Mouse (Mus musculus) frontal cortex, postnatal 25 days (tissue): Measurements from ENCODE around the gene Zcwpw1.

Source experiments
- DNase-seq, 2 experiments: peaks; one replicate each; pipeline ENCODE4 v3.0.0; 2022; ENCODE audit warnings: low spot score in 2 of 2

Gene Zcwpw1

DNA sequence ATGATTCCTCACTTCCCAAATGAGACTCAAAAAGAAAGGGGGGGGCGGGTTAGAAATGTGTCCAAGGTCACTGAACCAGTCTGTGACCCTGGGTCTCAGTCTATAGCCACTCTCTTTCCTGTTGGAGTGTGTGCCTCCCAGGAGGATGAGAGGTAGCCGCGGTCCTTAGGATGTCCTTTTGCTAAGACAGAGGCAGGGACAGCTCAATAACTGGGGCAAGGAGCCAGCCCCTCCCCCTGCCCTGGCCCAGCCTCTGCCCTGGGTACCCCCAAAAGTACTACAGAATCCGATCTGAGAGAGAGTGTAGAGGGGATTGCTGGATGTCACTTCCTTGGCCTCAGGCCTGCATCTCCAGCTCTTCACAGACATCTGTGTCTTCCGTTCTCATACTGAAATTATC, 32.2 kb upstream of the Zcwpw1 start:
- no peak for DNase-seq

DNA sequence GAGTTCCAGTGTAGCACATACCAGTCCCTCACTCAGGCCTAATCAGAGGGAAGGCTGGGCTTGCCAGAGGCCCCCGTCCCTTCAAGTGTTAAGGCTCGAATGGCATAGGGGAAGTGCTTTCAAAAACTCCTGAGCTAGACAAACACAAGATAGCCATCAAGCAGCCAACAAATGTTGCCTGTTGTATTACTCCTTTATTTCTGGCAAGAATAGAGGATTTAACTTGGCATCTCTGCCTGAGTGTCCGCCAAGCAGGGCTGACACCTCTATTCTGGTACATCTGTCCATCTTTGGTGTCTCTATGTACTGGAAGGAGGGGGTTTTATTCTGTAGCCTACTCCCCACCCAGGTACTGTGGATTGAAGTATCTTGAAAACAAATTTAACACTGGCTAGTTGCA, 31.5 kb upstream of the Zcwpw1 start:
- no peak for DNase-seq

DNA sequence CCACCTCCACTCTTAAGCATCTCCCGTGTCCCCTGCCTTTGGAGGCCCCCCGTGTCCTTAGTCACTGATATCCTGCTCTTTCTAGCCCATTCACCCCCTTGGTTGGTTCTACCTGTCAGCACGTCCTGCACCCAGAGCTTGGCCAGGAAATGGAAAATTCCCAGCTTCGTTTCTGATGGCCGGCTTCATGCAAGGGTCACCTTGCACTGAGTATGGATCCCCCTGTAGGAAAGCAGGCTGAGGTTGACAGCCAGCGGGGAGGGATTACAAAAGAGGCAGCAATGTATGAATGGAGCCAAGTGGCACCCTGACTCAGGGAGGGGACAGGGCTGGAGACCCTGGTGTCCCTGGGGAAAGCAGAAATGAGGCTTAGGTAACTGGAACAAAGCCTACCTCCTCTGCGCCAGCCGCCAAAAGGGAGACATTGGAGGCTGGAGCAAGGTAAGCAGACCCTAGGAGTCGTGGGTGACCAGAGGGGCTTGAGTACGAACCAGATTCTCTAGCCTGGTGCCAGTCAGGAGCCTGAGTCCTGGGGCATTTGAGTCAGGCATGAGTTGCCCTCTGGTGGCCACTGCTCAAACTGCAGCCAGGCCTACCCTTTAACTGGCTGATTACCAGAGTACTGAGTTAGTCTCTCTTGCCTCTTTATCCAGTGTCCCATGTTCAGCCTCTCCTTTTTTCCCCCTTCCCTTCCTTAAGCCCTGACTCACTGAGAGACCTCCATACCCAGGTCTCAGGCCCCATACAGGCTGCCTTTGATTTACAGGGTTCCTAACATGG, 30.5 kb upstream of the Zcwpw1 start:
- DNase-seq, result peak; percentile 87 to 90

DNA sequence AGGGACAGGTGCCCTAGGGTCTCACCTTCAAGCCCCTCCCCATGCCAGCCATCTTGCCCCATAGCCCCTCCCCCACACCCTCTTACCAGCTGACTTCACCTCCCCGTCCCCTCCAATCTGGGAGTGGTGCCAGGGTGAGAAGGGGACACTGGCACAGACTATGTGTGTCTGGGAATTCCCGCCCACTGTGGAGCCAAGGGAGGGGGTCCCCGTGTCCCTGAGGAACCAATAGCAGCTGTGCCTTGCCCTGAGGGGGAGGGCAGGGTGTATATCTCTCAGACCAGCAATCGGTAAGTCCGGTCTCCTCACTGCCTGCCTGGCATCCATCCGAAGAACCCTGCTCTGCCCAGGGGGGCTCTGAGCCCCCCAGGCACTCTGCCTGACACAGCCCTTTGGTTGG, 29.7 kb upstream of the Zcwpw1 start:
- DNase-seq, result peak in 1 of 2 experiments; percentile 63

DNA sequence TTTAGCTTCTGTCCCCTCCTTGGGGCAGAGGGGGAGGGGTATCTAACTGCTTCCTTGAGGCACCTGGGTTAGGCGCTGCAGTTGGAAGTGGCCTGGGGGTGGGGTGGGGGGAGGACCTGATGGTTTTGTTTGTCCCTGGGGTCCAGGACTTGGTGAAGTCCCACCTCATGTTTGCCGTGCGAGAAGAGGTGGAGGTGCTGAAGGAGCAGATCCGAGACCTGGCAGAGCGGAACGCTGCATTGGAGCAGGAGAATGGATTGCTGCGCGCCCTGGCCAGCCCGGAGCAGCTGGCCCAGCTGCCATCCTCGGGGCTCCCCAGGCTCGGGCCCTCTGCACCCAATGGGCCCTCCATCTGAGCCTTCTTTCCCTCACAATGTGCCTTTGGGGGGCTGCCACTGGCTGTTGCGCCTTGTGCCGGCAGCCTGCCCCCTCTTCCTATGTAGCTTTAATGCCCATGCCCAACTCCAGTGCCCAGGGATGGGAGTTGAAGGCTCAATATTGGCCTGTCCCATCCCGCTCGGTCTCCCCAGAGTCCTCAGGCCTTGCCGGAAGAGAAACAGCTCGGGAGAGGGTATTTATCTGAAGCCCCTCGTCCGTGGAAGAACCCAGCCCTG, 28.6 kb upstream of the Zcwpw1 start:
- DNase-seq, result no peak

DNA sequence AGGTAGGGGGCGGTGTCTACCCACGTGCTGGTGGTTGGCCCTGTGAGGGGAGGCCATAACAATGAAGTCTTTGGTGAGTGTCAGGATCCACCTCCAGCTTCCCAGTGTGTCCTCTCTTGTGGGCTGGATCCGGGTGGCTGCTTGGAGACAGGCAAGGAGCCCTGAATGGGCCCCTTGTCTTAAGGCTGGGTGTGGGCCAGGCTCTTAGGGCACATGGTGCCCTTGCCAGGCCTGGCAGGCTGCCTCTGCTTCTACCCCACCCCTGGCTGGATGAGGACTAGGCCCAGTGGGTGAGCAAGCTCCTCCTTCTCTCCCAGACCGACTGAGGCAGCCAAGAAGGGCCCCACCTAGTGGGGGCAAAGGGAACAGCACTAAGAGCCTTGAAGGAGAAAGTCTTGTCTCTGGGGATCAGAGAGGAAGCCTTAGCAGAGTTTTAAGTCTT, 27.6 kb upstream of the Zcwpw1 start:
- DNase-seq, result peak; percentile 70 to 77

DNA sequence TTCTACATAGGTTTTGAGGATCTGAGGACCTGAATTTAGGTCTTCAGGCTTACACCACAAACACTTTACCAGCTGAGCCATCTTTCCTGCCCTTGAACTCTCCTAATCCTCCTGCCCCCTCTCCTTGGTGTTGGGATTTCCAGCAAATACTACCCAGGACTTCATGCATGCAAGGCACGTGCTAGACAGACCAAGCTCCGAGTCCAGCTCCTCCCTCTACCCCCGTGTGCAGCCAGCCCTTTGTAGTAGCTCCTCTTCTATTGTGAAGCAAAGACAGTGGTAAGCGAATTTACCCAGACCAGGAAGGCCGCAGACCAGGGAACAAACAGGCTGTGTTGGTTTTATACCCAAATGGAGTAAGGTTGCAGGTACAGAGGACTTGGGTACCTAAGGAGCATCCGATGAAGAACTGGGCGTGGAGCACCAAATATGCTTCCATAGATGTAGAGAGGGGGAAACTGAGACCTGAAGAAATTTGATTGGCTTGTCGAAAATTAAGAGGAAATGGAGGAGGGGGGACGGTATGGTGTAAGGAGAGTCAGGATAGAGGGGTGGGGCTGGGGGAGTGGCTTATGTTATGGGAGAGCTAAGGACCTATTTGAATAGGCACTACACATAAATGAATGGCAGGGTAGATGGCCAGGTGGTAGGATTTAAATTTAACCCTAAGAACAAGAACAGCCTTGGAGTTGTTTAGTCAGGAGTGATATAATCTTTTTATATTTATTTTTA, 22.8 kb upstream of the Zcwpw1 start:
- DNase-seq, result no peak

DNA sequence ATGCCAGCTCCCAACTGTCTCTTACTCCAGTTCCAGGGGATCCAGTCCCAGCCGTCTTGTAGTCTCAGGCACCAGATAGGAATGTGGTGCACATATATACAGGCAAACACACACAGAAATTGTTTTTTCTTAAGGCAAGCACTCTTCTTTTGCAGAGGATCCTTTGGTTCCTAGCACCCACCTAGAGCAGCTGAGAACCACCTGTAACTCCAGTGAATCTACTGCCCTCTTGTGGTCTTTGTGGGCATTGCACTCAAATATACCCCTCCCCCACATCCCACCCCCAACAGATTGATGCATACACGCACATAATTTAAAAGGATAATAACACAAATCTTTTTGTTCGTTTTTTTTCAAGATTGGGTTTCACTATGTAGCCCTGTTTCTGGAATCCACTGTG, 21.3 kb upstream of the Zcwpw1 start:
- no peak for DNase-seq

DNA sequence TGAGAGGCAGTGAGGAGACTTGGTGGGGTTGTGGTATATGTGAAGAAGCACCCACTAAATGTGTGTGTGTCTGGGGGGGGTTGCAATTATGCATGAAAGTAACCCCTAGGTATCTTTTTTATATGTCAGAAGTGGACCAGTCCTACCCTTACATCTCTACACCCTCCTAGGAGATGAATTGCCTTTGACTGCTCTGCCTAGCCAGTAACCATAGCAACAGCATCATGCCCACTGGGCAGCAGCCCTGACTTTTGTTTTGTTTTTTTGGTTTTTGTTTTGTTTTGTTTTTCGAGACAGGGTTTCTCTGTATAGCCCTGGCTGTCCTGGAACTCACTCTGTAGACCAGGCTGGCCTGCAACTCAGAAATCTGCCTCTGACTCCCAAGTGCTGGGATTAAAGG, 19.1 kb upstream of the Zcwpw1 start:
- DNase-seq, result no peak

DNA sequence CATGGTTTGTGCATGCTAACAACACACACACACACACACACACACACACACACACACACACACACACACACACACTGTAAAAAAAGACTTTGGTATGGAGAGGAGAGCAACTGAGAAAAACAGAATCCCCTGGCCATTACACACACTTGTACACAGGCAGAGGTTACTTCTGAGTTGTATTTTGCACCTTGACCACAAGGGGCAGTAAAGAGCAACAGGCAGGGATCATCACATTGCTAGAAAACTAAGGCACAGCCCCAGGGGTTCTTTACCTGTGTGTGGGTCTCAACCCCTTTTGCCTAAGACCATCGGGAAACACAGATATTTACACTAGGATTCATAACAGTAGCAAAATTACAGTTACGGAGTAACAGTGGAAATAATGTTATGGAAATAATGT, 16.9 kb upstream of the Zcwpw1 start:
- DNase-seq, result no peak

DNA sequence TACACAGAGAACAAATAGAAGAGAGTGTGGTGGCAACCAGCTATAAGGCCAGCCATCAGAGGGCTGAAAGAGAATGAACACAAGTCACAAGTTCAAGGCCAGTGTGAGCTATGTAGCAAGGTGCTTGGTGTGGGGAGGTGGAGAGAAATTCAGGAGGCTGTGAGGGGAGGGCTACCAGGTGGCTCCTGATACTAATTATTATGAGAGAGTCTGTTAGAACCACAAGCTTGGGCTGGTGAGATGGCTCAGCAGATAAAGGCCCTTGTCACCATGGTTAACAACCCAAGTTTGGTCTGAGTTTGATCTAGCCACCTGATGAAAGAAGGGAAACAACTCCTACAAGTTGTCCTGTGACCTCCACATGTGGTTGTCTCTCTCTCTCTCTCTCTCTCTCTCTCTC, 14.8 kb upstream of the Zcwpw1 start:
- DNase-seq, result no peak

DNA sequence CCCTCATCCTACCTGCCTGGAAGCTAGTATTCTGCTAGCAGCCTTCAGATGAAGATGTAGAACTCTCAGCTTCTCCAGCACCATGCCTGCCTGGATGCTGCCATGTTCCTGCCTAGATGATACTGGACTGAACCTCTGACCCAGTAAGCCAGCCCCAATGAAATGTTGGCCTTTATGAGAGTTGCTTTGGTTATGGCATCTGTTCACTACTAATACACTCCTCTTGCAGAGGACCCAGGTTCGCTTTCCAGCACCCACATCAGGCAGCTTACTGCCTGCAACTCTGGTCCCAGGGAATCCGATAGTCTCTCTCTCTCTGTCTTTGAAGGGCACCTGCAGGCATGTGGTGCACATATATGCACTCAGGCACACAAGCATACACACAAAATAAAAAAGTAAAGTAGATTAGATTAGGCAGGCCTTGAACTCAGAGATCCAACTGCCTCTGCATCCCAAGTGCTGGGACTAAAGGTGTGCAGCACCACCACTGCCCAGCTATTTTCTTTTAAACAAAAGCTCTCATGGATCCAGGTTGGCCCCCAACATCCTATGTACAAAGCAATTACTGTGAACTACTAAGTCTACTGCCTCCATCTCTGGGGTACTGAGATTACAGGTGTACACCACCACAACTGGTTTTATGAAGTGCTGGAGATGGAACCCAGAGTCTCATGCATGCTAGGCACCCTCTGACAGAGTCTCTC, 11.9 kb upstream of the Zcwpw1 start:
- no peak for DNase-seq

DNA sequence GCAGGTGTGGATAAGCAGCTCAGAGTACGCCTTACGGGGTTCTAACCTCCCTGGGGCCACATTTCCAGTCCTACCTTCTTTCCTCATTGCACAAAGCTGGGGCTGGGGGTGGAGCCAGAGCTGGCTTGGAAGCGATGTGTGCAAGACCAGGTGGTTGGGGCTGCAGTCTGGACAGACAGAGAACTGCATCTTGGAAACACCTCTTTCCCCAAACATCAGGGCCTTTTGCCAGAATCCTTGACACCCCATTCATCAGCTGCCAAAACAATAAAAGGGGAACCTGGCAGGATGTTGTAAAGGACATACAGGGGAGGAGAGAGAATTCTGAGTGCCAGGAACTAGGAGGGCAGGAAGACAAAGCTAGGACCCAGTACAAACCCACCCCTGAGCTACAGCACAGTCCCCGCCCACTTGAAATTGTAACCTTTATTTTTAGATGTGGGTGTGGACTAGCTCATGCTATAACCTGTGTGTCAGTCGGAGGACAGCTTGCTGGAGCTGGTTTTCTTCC, 11.1 kb upstream of the Zcwpw1 start:
- DNase-seq, result no peak

DNA sequence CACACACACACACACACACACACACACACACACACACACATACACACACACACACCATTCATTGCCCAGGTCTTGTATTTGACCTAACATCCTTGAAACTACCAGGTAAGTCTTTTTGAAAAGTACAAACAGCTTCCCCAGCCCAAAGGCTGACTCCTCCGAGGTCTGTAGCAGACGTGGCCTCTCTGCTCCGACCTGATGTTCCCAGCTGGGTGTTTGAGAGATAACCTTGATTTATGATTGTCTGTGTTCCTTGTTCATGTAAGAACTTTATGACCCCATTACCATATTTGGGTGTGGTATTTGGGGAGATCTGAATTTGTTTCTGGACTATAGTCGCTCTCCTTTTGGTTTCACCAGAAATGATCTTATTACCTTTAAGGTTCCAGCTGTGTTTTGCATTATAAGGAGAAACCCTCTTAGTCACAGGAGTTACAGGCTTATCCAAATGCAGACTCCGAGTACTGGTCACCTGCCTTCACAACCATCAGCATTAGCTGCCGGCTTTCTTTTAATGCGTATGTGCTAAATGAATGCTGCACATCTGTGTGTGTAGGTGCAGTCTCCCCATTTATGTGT, 10.2 kb upstream of the Zcwpw1 start:
- DNase-seq, result no peak

DNA sequence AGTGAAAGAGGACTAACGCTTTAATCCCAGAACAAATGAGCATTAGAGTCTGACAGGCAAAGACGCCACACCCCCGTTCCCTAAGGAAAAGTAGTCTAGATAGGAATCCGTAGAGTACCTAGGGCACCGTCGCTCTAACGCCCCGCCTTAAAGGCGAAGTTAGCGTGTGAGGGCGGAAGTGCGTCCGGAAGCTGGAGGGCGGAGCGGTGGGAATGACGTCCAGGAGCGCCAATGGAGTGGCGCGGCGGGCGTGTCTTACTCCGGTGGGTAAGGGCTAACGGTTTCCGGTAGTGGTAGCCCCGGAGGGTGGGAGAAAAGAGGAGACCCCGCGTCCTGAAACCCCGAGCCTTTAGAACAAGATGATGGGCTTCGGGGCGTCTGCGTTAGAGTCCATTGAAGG, 9.0 kb upstream of the Zcwpw1 start, which contains the start of gene Ppp1r35:
Gene Ppp1r35, plus strand, starts transcription at position 215 of the 400 bp plus-strand sequence.
- DNase-seq, result peak; percentile 96

DNA sequence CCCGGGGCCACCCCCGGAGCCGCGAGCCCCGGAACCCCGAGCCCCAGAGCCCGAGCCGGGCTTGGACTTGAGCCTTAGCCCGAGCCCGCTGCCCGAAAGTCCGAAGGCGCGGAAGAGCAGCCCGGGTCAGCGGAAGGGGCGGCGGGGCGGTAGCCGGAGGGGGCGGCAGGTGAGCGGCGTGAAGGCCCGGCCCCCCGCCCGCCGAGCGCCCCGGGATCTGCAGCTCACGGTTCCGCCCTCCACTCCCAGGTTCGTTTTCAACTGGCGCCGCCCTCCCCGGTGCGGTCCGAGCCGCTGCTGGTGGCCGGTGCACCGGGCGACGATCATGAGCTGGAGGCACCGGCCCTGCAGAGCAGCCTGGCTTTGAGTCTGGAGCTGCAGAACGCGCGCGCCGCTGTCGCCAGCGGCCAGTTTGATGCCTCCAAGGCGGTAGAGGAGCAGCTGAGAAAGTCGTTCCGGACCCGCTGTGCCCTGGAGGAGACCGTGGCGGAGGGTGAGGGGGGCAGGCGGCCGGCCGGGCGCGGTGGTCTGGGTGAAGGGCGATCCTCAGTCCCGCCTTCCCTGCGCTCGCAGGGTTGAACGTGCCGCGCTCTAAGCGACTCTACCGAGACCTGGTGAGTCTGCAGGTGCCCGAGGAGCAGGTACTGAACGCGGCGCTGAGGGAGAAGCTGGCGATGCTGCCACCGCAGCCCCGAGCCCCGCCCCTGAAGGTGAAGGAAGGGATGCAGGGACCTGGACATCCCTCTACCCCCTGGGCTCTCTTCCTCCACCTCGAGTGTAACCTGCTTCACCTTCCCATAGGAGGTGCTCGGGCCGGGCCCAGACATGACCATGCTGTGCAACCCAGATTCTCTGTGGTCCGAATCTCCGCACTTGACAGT, 8.3 kb upstream of the Zcwpw1 start:
- no peak for DNase-seq

DNA sequence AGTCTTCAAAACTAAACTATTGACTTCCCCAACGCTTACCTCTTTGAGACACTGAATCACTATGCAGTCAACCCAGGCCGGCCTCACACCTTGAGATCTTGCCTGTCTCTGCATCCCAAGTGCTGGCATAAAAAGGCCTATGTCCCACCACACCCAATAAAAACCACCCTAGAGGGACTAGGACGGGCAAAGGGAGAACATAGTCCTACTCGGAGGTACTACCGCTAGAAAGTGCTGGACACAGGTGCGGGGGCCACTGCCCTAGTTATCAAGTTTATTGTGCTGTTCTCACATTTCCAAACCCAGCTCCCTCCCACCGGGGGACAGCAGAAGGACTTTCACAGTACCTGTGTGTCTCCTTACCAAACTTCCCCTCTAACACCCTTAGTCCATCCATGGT, 5.9 kb upstream of the Zcwpw1 start:
- DNase-seq, result no peak

DNA sequence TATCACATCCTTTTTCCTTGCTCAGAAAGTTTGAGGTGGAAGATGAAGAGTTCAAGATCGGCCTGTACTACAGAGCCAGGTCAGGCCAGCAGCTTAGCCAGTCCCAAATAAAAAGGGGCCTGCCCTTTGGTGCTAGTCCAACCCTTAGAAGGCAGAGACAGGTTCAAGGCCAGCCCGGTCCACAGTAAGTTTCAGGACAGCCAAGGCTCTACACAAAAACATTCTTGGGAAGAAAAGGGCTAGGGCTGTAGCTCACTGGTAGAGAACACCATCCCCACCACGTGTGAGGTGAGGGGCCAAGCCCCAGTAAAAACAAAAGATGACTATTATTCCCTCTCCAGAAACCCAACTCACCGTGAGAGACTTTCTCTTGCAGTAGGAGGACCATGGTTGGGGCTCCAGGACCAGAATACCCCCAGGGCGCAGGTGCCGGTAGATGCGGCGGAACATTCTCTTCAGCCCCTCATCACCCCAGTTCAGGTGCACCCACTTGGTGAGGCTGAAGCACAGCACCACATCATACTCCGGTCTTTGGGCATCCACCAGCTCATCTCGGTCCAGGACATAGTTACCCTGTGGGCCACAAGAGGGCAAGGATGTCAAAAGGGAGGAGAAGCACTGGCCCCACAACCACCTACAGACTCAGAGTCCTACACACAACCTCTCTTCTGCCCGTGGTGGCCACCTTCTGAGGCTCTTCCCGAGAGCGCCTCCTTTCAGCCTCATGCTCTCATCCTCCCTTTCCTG, 4.6 kb upstream of the Zcwpw1 start:
- DNase-seq, result no peak

DNA sequence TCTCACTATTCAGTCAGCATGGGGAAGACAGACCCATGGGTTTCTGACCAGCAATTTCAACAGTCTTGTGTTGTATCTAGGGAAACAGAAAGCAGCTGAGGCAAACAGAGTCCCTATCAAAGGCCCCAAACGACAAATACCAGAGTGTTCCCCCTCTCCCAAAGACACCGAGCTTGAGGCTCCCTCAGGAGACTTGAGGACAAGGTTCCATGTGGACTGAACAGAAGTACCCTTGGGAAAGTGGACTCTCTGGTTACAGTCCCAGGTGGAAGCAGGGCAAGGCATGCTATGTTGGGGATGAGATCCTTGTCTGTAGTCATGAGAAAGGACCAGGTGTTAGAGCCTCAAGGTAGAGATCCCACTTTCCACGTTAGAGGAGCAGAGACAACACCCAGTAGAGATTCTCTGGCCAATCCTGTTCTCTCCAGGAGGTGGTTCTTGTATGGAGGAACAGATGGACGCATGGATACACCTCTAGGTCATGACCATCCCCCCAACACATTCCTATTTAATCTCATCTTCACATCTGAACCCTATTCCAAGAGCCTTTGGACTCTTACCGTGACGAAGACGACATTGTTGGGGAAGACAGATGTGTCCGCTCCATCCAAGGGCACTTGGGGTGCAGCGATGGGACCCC, 3.6 kb upstream of the Zcwpw1 start:
- DNase-seq, result no peak
